Mouse (Mus musculus) c-Kit-positive CD71-positive TER-119-positive erythroid progenitor cells, embryonic 14.5 days (primary cell): ENCODE data around the gene Wdhd1.
"Not testable (repeated sequence)": the region's sequence is repeated elsewhere in the genome, so short reads cannot be mapped to it uniquely, and the experiment has no call there.

Experiments
- DNase-seq: peaks from one replicate; pipeline ENCODE4 v3.0.0-alpha.2; 2013; ENCODE audit warnings: low spot score

Gene Wdhd1

GRCm38 (mm10) chr14:47276637-47277393 is at the start of gene Wdhd1, which contains the start of gene Socs4:
Gene Wdhd1 (minus strand): TSS chr14:47276857.
Gene Socs4 (plus strand): TSS chr14:47276931.
- peak; percentile 91 for DNase-seq

GRCm38 (mm10) chr14:47325965-47326761 is 49.5 kb upstream of the Wdhd1 start:
- no peak for DNase-seq

GRCm38 (mm10) chr14:47321581-47321980 is 44.9 kb upstream of the Wdhd1 start:
- not testable (repeated sequence) for DNase-seq

GRCm38 (mm10) chr14:47319362-47319761 is 42.7 kb upstream of the Wdhd1 start:
- DNase-seq, result no peak

GRCm38 (mm10) chr14:47310342-47311181 is 33.9 kb upstream of the Wdhd1 start:
- no peak for DNase-seq

- no peak for DNase-seq
These were observed 32.4 kb upstream of the Wdhd1 start for GRCm38 (mm10) chr14:47309061-47309460.

- no peak for DNase-seq
These were observed 31.0 kb upstream of the Wdhd1 start for GRCm38 (mm10) chr14:47307669-47308068.

- DNase-seq, result no peak
These were observed 29.3 kb upstream of the Wdhd1 start for GRCm38 (mm10) chr14:47305933-47306332.

GRCm38 (mm10) chr14:47304814-47305405 is 28.3 kb upstream of the Wdhd1 start:
- no peak for DNase-seq

GRCm38 (mm10) chr14:47302885-47303680 is 26.4 kb upstream of the Wdhd1 start:
- no peak for DNase-seq

- DNase-seq, result no peak
These were observed 22.2 kb upstream of the Wdhd1 start for GRCm38 (mm10) chr14:47298819-47299261.

GRCm38 (mm10) chr14:47298408-47298792 is 21.7 kb upstream of the Wdhd1 start:
- no peak for DNase-seq

- DNase-seq, result peak; percentile 82
These were observed 21.2 kb upstream of the Wdhd1 start, which contains the start of gene Mapk1ip1l for GRCm38 (mm10) chr14:47297785-47298407. Gene Mapk1ip1l (plus strand): TSS chr14:47298266.

- DNase-seq, result no peak
These were observed 19.6 kb upstream of the Wdhd1 start for GRCm38 (mm10) chr14:47296232-47296631.

GRCm38 (mm10) chr14:47294136-47294535 is 17.5 kb upstream of the Wdhd1 start:
- no peak for DNase-seq

- no peak for DNase-seq
These were observed 15.1 kb upstream of the Wdhd1 start for GRCm38 (mm10) chr14:47291772-47292171.

- DNase-seq, result no peak
These were observed 10.4 kb upstream of the Wdhd1 start for GRCm38 (mm10) chr14:47287021-47287420.

- DNase-seq, result no peak
These were observed 9.6 kb upstream of the Wdhd1 start for GRCm38 (mm10) chr14:47286215-47286614.

GRCm38 (mm10) chr14:47285271-47285670 is 8.6 kb upstream of the Wdhd1 start:
- no peak for DNase-seq

GRCm38 (mm10) chr14:47283568-47283967 is 6.9 kb upstream of the Wdhd1 start:
- DNase-seq, result no peak
